Mouse (Mus musculus) c-Kit-negative CD71-positive TER-119-positive erythroid progenitor cells, embryonic 14.5 days (primary cell): Measurements from ENCODE around the gene S100pbp.

Source experiments
- DNase-seq: peaks from one replicate; pipeline ENCODE4 v3.0.0-alpha.2; 2013; ENCODE audit warnings: low read depth, low spot score

S100pbp gene

GRCm38 (mm10) chr4:129157541-129157940, 32.0 kb downstream of the S100pbp start:
- no peak for DNase-seq

GRCm38 (mm10) chr4:129151276-129151811, 38.2 kb downstream of the S100pbp start:
- DNase-seq = no peak

- no peak for DNase-seq
These were observed 40.2 kb downstream of the S100pbp start for GRCm38 (mm10) chr4:129149321-129149720.

GRCm38 (mm10) chr4:129147552-129148103, 41.9 kb downstream of the S100pbp start:
- DNase-seq = no peak

GRCm38 (mm10) chr4:129146392-129146791, 43.1 kb downstream of the S100pbp start:
- DNase-seq = no peak

- DNase-seq = no peak
These were observed 43.6 kb downstream of the S100pbp start for GRCm38 (mm10) chr4:129145943-129146342.

- DNase-seq = no peak
These were observed 44.1 kb downstream of the S100pbp start for GRCm38 (mm10) chr4:129145411-129145810.

GRCm38 (mm10) chr4:129144401-129145367, 44.8 kb downstream of the S100pbp start:
- DNase-seq = no peak

- DNase-seq = no peak
These were observed 46.0 kb downstream of the S100pbp start for GRCm38 (mm10) chr4:129143509-129143908.

GRCm38 (mm10) chr4:129142439-129143045, 47.0 kb downstream of the S100pbp start:
- no peak for DNase-seq

- no peak for DNase-seq
These were observed 47.7 kb downstream of the S100pbp start for GRCm38 (mm10) chr4:129141560-129142438.

GRCm38 (mm10) chr4:129140808-129141207, 48.7 kb downstream of the S100pbp start:
- peak; percentile 32 for DNase-seq

- peak; percentile 56 for DNase-seq
These were observed 49.9 kb downstream of the S100pbp start for GRCm38 (mm10) chr4:129139642-129140041.

- DNase-seq = no peak
These were observed 51.9 kb downstream of the S100pbp start for GRCm38 (mm10) chr4:129137392-129138321.

GRCm38 (mm10) chr4:129136579-129137391, 52.7 kb downstream of the S100pbp start, which contains the start of gene Fndc5:
Gene Fndc5, plus strand, starts transcription at chr4:129136999.
- no peak for DNase-seq

GRCm38 (mm10) chr4:129136189-129136578, 53.3 kb downstream of the S100pbp start:
- no peak for DNase-seq

- no peak for DNase-seq
These were observed 53.9 kb downstream of the S100pbp start for GRCm38 (mm10) chr4:129135637-129136036.

GRCm38 (mm10) chr4:129134799-129135585, 54.5 kb downstream of the S100pbp start:
- peak; percentile 42 for DNase-seq
